ENCODE assay signal across 8 mouse cellular contexts in the genomic region with DNA sequence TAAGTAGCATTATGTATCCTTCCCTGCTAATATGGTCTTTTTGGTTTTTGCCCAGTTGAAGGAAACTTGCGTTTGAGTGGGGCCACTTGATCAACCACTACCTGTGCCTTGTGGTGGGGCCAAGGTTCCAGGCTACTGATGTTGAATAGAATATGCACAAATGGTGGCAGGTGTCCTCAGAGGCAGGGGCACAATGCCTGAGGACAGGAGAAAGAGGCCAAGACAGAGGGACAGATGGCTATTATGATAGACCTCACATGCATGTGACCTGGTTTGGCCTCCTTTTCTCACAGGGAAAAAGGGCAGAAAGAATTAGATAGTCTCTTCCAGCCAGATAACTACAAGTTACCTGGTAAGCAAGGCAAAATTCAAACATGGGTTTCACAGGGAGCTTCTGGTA.
"Had no signal": no experiment of that assay in that cellular context is flagged by ENCODE, and none has a peak within 500 bp of the region (broad histone marks: within the 10 kb centered on the region; RNA-seq: fewer than 3 reads in every experiment).

No protein-coding gene starts in this region.

- DNase-seq: kidney, postnatal 14 days; layer of hippocampus, adult 9-11 months; layer of hippocampus, postnatal 36 days; lung, adult 2 months; lung, postnatal 36 days; right cerebral cortex, postnatal 25 days; thymus, adult 18-20 months; thymus, postnatal 14 days had no signal
